Mouse (Mus musculus) brain, embryonic 14.5 days (tissue): ENCODE measurements around the gene Ovol2.

Source experiments
- CTCF ChIP-seq: fragments of 200-500 bp; IDR thresholded peaks from 2 replicates; pipeline ENCODE4 v1.5.1; 2012; ENCODE audit warnings: inconsistent platforms, mild to moderate bottlenecking, moderate library complexity, borderline replicate concordance; ENCODE audit not compliant: insufficient read depth, insufficient read length; ENCODE audit errors: extremely low read depth
- POLR2A ChIP-seq: fragments of 200-500 bp; IDR thresholded peaks from 2 replicates; pipeline ENCODE4 v1.6.1; 2012; ENCODE audit warnings: mild to moderate bottlenecking, inconsistent platforms, borderline replicate concordance; ENCODE audit not compliant: poor library complexity, insufficient read depth, insufficient read length, severe bottlenecking; ENCODE audit errors: extremely low read depth

GRCm38 (mm10) chr2:144276885-144277284, 55.1 kb downstream of the Ovol2 start:
- TF ChIP-seq POLR2A (no peak), CTCF (no peak)
